Mouse (Mus musculus): ENCODE data around the gene Bmpr1a.

The Bmpr1a gene

GRCm38 (mm10) chr14:34505309-34505708 lies 2.2 kb upstream of the Bmpr1a start:
- no peak for DNase-seq (ENCODE audit: low spot score in 2 of 2)

DNA sequence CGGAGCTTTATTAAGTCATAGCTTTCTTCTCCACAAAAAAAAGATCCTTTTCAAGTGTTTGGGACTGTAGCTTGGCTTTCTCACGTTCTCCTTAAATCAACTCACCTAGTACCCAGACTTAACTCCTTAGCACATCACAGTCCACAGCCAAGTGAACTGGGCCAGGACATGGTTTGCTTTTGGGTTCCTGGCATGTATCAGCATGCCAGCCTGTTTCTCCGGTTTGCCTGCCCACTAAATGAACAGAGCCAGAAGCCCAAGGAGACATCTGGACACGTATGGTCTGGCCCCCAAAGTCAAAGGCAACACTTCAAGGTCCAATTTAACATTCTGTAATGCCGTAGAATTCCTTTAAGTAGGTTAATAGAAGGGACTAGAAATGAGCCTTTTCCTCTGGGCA lies 1.2 kb upstream of the Bmpr1a start:
- DNase-seq (ENCODE audit: low spot score in 2 of 2) = peak; percentile 67 to 70

DNA sequence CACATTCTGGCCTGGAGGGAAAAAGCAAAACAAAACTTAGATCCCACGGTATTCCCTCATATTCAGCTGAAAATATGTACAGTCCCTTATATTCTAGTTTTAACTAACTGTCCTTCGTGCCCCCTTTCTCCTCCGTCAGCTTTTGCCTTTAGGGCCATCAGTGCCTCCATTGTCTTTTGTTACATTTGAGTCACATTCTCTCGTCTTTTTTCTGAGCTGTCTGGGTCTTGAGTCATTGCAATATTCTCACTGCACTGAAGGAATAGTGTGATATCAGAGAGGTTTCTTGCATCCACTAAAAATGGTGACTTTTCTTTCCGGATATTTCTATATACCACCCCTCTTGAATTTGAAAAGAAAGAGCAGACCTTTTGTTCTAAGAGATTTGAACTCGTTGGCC lies 618 bp upstream of the Bmpr1a start:
- DNase-seq (ENCODE audit: low spot score in 2 of 2) = no peak

GRCm38 (mm10) chr14:34502475-34503324 lies 441 bp downstream of the Bmpr1a start:
- DNase-seq (ENCODE audit: low spot score in 2 of 2) = peak; percentile 84

GRCm38 (mm10) chr14:34501804-34502474 lies 1.2 kb downstream of the Bmpr1a start:
- DNase-seq (ENCODE audit: low spot score in 2 of 2) = peak; percentile 42 to 44

DNA sequence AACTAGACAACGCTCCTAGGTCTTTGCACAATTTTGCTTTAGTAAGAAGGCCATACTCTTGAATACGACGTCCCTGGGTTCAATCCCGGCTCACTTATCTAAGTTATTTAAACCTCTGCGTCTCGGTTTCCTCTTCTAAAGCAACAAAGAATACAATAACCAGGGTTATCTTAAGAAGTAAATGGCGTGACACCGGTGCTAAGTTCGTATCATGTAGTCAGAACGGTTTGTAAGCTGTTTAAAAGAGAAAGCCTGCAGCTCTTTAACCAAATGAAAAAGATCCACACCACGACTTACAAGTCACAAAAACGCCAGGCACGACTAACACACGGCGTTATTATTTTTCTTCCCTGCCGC lies 1.7 kb downstream of the Bmpr1a start:
- no peak for DNase-seq (ENCODE audit: low spot score in 2 of 2)

GRCm38 (mm10) chr14:34500309-34500708 lies 2.8 kb downstream of the Bmpr1a start:
- DNase-seq (ENCODE audit: low spot score in 2 of 2) = no peak

DNA sequence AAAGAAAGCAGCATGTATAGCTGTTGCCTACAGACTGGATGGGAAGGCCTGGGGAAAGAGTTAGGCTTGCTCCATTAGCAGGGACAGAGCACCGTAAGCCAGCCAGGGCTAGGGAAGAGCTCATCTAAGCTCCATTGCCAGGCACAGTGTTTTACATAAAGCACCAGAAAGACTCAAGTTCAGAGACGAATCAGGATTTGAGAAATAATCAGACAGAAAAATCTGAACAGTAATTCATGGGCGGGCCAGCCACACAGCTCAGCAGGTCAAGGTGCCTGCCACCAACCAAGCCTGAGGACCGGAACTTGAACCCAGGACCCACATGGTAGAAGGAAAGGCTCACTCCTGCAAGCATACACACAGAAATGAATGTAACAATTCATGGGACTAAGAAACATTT lies 3.5 kb downstream of the Bmpr1a start:
- no peak for DNase-seq (ENCODE audit: low spot score in 2 of 2)

DNA sequence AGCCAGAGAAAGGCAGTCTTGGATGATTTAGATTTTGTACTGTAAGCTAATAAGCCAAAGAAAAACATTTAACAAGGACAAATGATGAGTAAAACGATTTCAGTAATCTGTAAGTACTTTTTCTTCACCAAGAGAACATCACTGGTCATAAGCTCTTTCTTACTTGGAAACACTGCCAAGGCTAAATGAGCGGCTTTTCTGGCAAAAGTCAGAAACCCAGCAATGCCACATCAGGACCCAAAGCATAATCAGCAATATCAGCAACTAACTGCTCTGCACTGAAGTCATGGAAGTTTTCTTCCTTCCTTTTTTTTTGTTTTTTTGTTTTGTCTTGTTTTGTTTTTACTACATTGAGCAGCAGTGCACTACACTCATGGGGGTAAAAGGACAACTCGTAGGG lies 5.8 kb downstream of the Bmpr1a start:
- no peak for DNase-seq (ENCODE audit: low spot score in 2 of 2)

DNA sequence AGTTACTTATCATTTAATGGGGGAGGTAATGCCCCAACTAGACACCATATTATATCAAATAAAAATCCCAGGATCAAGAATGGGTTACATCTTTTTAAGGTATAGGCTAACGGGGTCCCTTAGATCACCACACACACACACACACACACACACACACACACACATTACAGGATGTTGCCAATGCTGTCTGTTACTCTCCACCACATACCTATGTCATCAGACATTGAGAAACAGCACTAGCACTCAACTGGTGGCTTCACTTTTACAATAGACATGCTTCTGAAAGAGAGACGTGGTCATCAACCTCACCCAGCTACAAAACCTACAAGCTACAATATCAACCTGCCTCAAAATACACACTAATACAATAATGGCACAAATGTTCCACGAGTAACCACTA lies 9.5 kb downstream of the Bmpr1a start:
- DNase-seq (ENCODE audit: low spot score in 2 of 2) = no peak

DNA sequence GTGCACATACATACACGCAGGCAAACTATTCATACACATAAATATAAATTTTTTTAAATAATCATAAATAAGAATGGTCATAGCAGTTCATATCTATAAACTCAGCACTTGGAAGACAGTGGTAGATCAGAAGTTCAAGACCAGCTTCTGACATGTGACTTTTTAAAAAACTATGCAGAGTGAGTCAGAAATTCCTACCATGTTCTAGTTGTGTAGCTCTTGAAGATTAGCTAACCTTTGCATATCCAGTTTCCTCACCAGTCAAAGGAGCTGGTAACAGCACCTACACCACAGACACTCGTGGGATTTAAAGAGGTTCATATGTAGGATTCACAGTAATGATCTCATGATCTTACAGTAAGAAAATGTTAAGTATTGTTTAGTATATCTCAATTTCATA lies 10.5 kb downstream of the Bmpr1a start:
- no peak for DNase-seq (ENCODE audit: low spot score in 2 of 2)

DNA sequence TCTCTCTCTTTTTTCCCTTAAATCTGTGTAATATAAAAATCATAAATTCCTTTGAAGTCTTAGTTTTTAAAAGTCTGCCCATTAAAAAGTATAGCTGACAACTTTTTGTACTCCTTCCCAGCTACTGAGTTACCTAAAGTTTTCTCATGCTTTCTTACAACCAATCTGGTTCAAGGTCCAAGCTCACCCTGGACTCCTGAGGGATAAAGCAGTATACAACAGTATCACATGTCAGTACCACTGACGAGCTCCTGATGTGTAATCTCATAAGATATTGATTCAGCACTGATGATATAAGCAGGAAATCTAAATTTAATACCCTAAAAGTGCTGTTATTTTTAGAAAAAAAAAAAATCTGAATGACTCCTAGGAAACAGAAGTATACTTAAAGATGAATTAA lies 12.2 kb downstream of the Bmpr1a start:
- DNase-seq (ENCODE audit: low spot score in 2 of 2) = no peak

- no peak for DNase-seq (ENCODE audit: low spot score in 2 of 2)
Observed at GRCm38 (mm10) chr14:34489928-34490327, 13.2 kb downstream of the Bmpr1a start.

DNA sequence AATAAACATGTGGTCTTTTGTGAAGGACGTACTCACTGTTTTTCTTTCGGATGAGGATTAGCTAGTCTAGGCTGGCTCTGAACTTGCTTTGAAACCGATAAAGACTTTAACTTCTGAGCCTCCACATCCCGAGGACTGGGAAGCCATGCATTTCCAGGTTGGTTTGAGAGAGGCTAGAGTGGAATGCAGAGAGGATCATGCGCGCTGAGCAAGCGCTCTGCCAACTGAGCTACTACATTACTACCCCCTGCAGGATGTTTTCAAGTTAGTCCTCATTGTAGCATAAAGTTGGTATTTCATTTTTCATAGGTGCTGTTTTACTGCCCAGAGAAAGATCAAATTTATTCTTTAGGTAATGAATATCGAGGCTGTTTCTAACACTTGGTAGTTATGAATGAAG lies 17.0 kb downstream of the Bmpr1a start:
- DNase-seq (ENCODE audit: low spot score in 2 of 2) = no peak

DNA sequence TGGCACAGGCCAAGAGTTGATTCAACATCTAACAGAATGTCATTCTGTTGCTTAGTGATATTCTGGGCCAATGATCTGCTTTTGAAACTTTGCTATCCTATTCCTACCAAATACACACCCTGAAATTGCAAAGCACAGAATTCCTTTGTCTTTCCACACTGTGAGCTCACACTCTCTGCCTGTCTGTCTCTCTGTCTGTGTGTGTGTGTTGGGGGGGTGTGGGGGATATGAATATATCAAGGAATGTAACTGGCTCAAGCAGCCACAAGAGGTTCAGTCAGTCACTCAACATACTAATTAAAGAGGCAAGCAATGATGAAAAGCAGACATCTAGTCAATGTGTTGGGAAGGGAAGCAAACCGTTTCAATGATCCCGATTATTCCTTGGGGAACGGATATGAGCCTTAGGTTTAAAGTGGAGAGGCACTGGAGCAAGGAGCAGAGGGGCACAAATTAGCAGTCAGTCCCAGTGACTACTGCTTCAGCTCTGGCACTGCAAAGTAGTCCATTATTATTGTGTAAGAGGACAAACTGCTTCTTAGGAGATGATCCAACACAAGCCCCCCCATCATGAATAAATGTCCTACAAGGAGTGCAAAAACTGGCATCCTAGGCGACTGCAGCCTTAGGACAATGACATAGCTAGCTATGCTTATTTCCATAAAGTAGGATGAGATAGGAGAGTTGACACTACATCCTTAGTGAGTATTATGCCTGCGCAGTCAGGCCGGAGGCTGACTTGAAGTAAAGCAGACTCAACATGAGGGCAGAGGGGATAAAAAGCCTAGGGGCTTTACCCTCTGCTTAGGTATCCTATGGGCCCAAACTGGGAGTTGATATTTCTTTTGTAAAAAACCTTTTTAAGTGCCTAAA lies 19.4 kb downstream of the Bmpr1a start:
- DNase-seq (ENCODE audit: low spot score in 2 of 2) = no peak

GRCm38 (mm10) chr14:34471591-34471990 lies 31.6 kb downstream of the Bmpr1a start:
- no peak for DNase-seq (ENCODE audit: low spot score in 2 of 2)

DNA sequence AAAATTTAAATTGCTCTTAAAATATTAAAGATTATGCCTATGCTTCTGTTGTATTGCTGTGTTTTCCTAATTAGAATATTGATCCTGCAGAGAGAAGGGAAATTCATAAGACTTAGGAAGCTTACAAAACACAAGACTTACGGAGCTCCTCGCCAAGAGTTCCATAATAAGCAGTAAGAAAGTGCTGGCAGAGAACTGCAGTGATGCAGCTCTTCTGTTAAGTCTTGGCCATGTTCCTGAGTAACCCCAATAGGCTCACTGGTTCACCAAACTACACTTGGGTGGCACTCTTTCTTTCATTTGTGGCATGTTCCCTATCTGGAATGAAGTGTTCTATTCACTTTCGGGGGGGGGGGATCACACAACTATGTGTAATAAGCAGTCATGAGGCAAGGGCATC lies 36.9 kb downstream of the Bmpr1a start:
- no peak for DNase-seq (ENCODE audit: low spot score in 2 of 2)

DNA sequence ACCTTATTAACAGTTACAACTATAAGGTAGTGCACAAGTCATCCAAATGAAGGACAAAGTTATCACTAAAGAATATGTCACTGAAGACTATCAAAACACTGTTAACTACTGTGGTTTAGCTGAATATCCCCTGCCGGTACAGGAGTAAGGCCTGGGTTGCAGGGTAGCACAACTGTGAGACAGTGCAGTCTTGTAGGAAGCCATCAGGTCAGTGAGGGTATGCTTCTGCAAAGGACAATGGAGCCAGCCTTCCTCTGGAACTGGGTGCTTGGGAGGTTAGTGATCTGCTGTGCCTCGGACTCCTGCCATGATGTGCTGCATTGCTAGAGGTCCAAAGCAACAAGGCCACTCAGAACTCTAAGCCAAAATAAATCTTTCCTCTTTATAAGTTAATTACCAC lies 43.8 kb downstream of the Bmpr1a start:
- no peak for DNase-seq (ENCODE audit: low spot score in 2 of 2)

DNA sequence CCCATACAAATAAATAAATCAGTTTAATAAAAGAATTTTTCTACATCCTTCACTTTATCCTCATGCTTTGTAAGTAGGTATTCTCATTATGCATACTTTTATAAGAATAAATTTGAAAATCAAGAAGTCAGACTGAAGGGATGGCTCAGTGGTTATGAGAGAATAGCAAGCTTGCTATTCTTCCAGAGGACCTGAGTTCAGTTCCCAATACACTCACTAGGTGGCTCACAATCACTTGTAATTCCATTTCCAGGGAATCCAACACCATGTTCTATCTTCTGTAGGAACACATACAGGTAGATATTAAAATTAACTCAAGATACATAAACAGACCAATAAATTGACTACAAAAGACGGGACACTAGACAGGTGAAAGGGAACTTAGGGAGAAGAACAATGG lies 44.3 kb downstream of the Bmpr1a start:
- no peak for DNase-seq (ENCODE audit: low spot score in 2 of 2)

GRCm38 (mm10) chr14:34454282-34454681 lies 48.9 kb downstream of the Bmpr1a start:
- DNase-seq (ENCODE audit: low spot score in 2 of 2) = no peak

GRCm38 (mm10) chr14:34453648-34454047 lies 49.5 kb downstream of the Bmpr1a start:
- DNase-seq (ENCODE audit: low spot score in 2 of 2) = no peak

DNA sequence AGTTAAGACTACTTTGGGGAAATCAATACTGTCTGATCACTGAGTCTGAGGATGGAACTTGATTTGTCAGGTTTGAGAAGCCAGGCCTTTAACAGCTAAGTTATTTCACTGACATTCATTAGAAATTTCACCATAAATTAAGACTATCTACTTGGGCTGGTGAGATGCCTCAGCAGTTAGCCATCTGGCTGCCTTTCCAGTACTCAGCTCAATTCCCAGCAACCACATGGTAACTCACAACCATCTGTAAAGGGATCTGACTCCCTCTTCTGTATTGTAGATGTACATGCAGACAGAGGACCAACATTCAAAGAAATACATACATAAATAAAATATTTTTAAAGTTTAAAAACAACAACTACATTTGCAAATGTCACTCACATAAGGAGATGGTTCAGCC lies 51.3 kb downstream of the Bmpr1a start:
- DNase-seq (ENCODE audit: low spot score in 2 of 2) = no peak
